15 mouse cellular contexts compared by ENCODE assay signal in the genomic region with DNA sequence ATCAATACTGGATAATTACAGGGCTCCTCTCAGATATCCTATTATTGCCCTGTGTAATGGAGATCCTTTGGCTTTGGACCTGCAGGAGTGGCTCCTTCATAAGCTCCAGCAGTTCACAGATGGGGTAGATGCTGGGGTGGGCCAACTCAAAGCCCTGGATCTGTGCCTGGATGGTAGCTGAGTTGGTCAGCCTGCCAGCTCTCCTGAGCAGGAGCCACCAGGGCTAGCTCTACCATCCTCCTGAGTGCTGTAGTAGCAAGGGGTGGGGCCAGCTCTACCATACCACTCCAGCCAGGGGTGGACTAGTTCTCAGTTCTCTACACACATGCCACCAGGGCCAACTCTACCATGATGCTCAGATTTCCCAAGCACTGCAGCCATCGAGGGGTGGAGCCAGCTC. TPM values are rescaled to one million over a fixed set of nuclear protein-coding genes. Genes with fewer than 3 reads are reported as not detected.
DNase-seq lines count a peak whose midpoint lies in the region; ATAC-seq lines count a peak whose summit lies in the region.
"Had no signal": no experiment of that assay in that cellular context is flagged by ENCODE, and none has a peak within 500 bp of the region (broad histone marks: within the 10 kb centered on the region; RNA-seq: fewer than 3 reads in every experiment).

No protein-coding gene starts in this region.

- peak; percentile 11; the same call in 1 of the 2 replicates for ATAC-seq in embryonic facial prominence, embryonic 15.5 days (ENCODE audit: insufficient number of reproducible peaks, low FRiP score, low TSS enrichment, low read depth)
- ATAC-seq: forebrain, embryonic 15.5 days; hindbrain, postnatal 0 days had no signal

- H3K9me3 ChIP-seq in embryonic facial prominence, embryonic 15.5 days (replicated peaks): no peaks in the 10 kb centered on the region
- H3K9me3 ChIP-seq in embryonic facial prominence, embryonic 10.5 days: no peaks in the 10 kb centered on the region
- H3K9me3 ChIP-seq: forebrain, embryonic 15.5 days; heart, embryonic 10.5 days; hindbrain, embryonic 13.5 days had no signal

- H3K4me2 ChIP-seq in embryonic facial prominence, embryonic 15.5 days (replicated peaks): no peak overlapping the region
- H3K4me2 ChIP-seq: forebrain, embryonic 15.5 days; hindbrain, embryonic 13.5 days had no signal

- WGBS in embryonic facial prominence, embryonic 15.5 days: 91% methylated on average over 1 of the region's 1 CpGs
- WGBS in embryonic facial prominence, embryonic 10.5 days: 94% methylated on average over 1 of the region's 1 CpGs

- H3K27me3 ChIP-seq in embryonic facial prominence, embryonic 15.5 days: no peaks in the 10 kb centered on the region
- H3K27me3 ChIP-seq in embryonic facial prominence, embryonic 10.5 days (replicated peaks; ENCODE audit: low read depth, poor library complexity, severe bottlenecking): no peaks in the 10 kb centered on the region
- H3K27me3 ChIP-seq: forebrain, embryonic 15.5 days; hindbrain, embryonic 13.5 days had no signal

- peaks cover 55% of the 10 kb centered on the region for H3K36me3 ChIP-seq in embryonic facial prominence, embryonic 15.5 days
- peaks cover 78% of the 10 kb centered on the region for H3K36me3 ChIP-seq in embryonic facial prominence, embryonic 10.5 days (replicated peaks)

- DNase-seq in embryonic facial prominence, embryonic 10.5 days (ENCODE audit: low spot score): no peak
- peak; percentile 39 for DNase-seq in left cerebral cortex, postnatal 4 days
- no peak for DNase-seq in left cerebral cortex, adult 18-20 months (ENCODE audit: low spot score in 2 of 2)
- DNase-seq in NIH3T3 (ENCODE audit: low read depth): peak; percentile 55
- DNase-seq in kidney, postnatal 14 days: no peak
- DNase-seq: adrenal gland, adult 8-10 months; cerebellum, adult 8-10 months; gastrocnemius, postnatal 36 days; heart, adult 18-20 months; heart, postnatal 10 days had no signal

- H3K4me1 ChIP-seq in embryonic facial prominence, embryonic 15.5 days: no peaks in the 10 kb centered on the region
- no peaks in the 10 kb centered on the region for H3K4me1 ChIP-seq in embryonic facial prominence, embryonic 10.5 days
- H3K4me1 ChIP-seq: heart, embryonic 10.5 days; hindbrain, embryonic 13.5 days had no signal

- no peak overlapping the region for H3K4me3 ChIP-seq in embryonic facial prominence, embryonic 15.5 days (replicated peaks)
- H3K4me3 ChIP-seq in embryonic facial prominence, embryonic 10.5 days: no peak overlapping the region
- H3K4me3 ChIP-seq: forebrain, embryonic 15.5 days; heart, embryonic 10.5 days; hindbrain, embryonic 13.5 days had no signal

- H3K9ac ChIP-seq in embryonic facial prominence, embryonic 15.5 days: no peak overlapping the region
- H3K9ac ChIP-seq: forebrain, embryonic 15.5 days; hindbrain, embryonic 13.5 days had no signal

- H3K27ac ChIP-seq in embryonic facial prominence, embryonic 15.5 days (replicated peaks): no peak overlapping the region
- no peak overlapping the region for H3K27ac ChIP-seq in embryonic facial prominence, embryonic 10.5 days (replicated peaks)
- H3K27ac ChIP-seq: forebrain, embryonic 15.5 days; heart, embryonic 10.5 days; hindbrain, embryonic 13.5 days; hindbrain, postnatal 0 days had no signal

- intact Hi-C loops in left cerebral cortex, postnatal 4 days (cut with DNase I): no loop called here

RNA-seq across cellular contexts. Expression of gene Slc35d1, which starts 14.9 kb away (rescaled TPM):
- polyA plus RNA-seq in embryonic facial prominence, embryonic 15.5 days (2015; fragmentation: Nextera tagmentation; extraction: Ambion mirVana): 11.9 and 13.1 TPM in 2 replicates
- 11.4 and 13.0 TPM in 2 replicates for polyA plus RNA-seq in embryonic facial prominence, embryonic 10.5 days (2016; fragmentation: Nextera tagmentation; extraction: Ambion mirVana)
- total RNA-seq in left cerebral cortex, postnatal 4 days (2021): 10 to 100 TPM; 10.2 to 10.9 TPM
- total RNA-seq in left cerebral cortex, adult 18-20 months (2021): 10 to 100 TPM in 1 of 2 experiments, 1 to 10 TPM in 1; 8.9 to 13.6 TPM

Comparison
In these comparisons a context has a peak if more than half of its experiments do, and no peak if none do; other contexts are left out.
1. DNase-seq: peak in left cerebral cortex, postnatal 4 days (single experiment) and NIH3T3 (single experiment); none in embryonic facial prominence, embryonic 10.5 days (single experiment), left cerebral cortex, adult 18-20 months (0 of 2) and kidney, postnatal 14 days (single experiment).